Mouse (Mus musculus) liver, embryonic 16.5 days (tissue): ENCODE measurements at regions not wholly inside any gene's neighbourhood (a gene's known extent, or its start where the extent isn't known, plus 50 kb on each side); places are given as distances from the start of the nearest gene placed in this dataset.

Experiments
- ATAC-seq: fragments of 200-750 bp; cut with Nextera tagmentation; 2 replicates; pipeline ENCODE4 v1.8.0; 2017; ENCODE audit warnings: low read depth, mild to moderate bottlenecking, moderate number of reproducible peaks, moderate library complexity
- H3K27ac ChIP-seq: fragments of 300-500 bp; sonication (generic); 2 replicates; pipeline ENCODE4 v1.5.1; 2014; ENCODE audit warnings: mild to moderate bottlenecking, low read length
- H3K27me3 ChIP-seq: fragments of 300-500 bp; sonication (generic); 2 replicates; pipeline ENCODE4 v1.6.1; 2014; ENCODE audit warnings: low read depth, low read length, mixed read lengths; ENCODE audit not compliant: control insufficient read depth, insufficient read depth
- H3K36me3 ChIP-seq: fragments of 300-500 bp; sonication (generic); 2 replicates; pipeline ENCODE4 v1.6.1; 2014; ENCODE audit warnings: mild to moderate bottlenecking; ENCODE audit not compliant: control insufficient read depth, insufficient read depth
- H3K4me1 ChIP-seq: fragments of 300-500 bp; sonication (generic); 2 replicates; pipeline ENCODE4 v1.6.1; 2014; ENCODE audit warnings: low read depth, low read length, mixed read lengths; ENCODE audit not compliant: control insufficient read depth
- H3K4me2 ChIP-seq: fragments of 300-500 bp; sonication (generic); 2 replicates; pipeline ENCODE4 v1.6.1; 2014; ENCODE audit warnings: low read depth, low read length, mixed read lengths
- H3K4me3 ChIP-seq: fragments of 300-500 bp; sonication (generic); 2 replicates; pipeline ENCODE4 v1.5.1; 2014; ENCODE audit warnings: low read depth, mild to moderate bottlenecking, low read length
- H3K9ac ChIP-seq: fragments of 300-500 bp; sonication (generic); 2 replicates; pipeline ENCODE4 v1.6.1; 2014; ENCODE audit warnings: low read depth, low read length
- H3K9me3 ChIP-seq: fragments of 300-500 bp; sonication (generic); replicated peaks from 2 replicates; pipeline ENCODE4 v1.6.1; 2016; ENCODE audit warnings: low read length; ENCODE audit not compliant: control insufficient read depth
- WGBS: fragments of 180-500 bp; shearing (Covaris S2); extraction: QIAGEN DNeasy Blood & Tissue Kit; methylation state at CpG from one replicate; pipeline ENCODE4 v1.1.7; 2014; ENCODE audit not compliant: insufficient replicate concordance; 5-methylcytosine and 5-hydroxymethylcytosine counted together

DNA sequence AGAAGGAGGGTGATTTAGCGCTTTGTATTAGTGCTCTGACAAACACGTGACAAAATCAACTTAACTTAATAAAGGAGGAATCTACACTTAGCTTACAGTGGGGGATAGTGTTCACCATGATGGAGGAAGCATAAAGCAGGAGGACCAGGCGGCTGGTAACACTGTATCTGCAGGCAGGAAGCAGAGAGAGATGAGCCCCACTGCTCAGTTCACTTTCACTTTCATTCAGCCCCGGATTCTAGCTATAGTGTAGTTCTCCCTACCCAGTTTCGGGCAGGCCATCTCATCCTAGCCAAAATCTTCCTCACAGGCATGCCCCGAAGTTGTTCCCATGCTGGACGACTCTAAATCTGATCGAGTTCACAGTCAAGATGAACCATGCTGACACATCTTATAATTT, 71.3 kb upstream of the Ado start:
- H3K27ac ChIP-seq = no peak overlapping the region
- H3K4me2 ChIP-seq = no peak overlapping the region
- no peaks in the 10 kb centered on the region for H3K36me3 ChIP-seq
- no peaks in the 10 kb centered on the region for H3K27me3 ChIP-seq
- H3K9ac ChIP-seq = no peak overlapping the region
- H3K9me3 ChIP-seq = no peaks in the 10 kb centered on the region
- WGBS = 48% methylated on average over 8 of the region's 8 CpGs
- no peaks in the 10 kb centered on the region for H3K4me1 ChIP-seq
- no peak for ATAC-seq
- no peak overlapping the region for H3K4me3 ChIP-seq

DNA sequence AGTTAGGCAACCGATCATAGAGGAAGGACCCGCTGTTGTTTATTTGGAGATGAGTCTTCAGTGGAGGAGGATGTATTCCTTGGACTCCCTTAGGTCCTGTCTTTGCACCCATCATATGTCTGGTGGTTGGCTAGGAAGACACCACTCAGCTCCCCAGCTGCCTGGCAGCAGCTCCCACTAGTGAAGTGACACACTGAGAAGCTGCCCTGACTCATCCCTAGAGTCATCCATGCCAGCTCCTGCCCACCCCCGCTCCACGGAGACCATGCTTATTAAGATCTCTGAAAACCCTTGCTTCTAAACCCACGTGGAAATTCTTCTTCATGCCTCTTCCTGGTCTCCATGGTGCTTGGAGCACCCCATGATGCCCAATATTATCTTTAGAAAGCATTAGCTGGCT, 69.4 kb upstream of the Ado start:
- no peak overlapping the region for H3K27ac ChIP-seq

DNA sequence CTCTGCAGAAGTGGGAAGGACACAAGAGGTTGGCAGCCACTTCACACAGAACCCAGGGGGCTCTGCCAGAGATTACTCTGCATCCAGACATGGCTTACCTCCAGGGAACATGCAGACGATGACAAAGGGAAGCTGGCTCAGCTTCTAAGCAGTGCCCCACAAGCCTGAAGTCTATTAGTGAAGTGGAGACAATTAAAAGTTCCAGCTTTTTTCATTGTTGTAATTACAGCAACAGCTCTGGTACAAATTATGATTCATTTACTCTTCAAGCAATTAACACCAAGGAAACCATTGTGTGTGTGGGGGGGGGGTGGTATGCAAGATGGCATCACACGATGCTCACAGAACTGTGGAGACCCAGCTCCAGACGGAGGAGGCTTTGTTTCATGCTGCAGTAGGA, 66.3 kb upstream of the Ado start:
- Histone ChIP-seq H3K4me3 (no peak overlapping the region), H3K9me3 (no peaks in the 10 kb centered on the region), H3K27me3 (no peaks in the 10 kb centered on the region), H3K9ac (no peak overlapping the region), H3K36me3 (no peaks in the 10 kb centered on the region), H3K4me1 (no peaks in the 10 kb centered on the region), H3K4me2 (no peak overlapping the region), H3K27ac (no peak overlapping the region)
- WGBS = 52% methylated on average over 3 of the region's 3 CpGs
- ATAC-seq = no peak

More for the DNA sequence above, 69.4 kb upstream of the Ado start:
- Histone ChIP-seq H3K27me3 (no peaks in the 10 kb centered on the region), H3K9me3 (no peaks in the 10 kb centered on the region), H3K36me3 (no peaks in the 10 kb centered on the region), H3K4me3 (no peak overlapping the region), H3K4me2 (no peak overlapping the region), H3K4me1 (no peaks in the 10 kb centered on the region), H3K9ac (no peak overlapping the region)
- 65% methylated on average over 5 of the region's 5 CpGs for WGBS
- no peak for ATAC-seq

DNA sequence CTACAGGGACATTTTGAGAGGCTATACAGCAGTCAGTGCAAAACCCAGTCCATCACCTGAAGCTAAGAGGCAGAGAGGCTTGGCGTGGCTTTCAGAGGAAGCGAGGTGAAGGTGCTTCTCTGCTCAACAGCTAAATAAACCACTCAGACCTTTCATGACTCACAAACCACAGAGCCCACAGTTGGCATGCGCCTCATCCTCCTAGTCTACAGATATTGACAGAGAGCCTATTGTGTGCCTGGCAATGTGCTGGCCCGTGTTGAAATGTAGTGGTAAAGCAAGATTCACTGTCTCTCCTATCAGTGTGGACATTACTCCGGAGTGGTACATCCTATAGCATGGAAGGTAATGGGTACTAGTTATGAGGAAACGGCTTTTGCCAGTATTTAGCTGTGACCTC, 61.9 kb upstream of the Ado start:
- Histone ChIP-seq H3K4me3 (no peak overlapping the region), H3K9ac (no peak overlapping the region), H3K4me1 (no peaks in the 10 kb centered on the region), H3K27ac (no peak overlapping the region), H3K36me3 (no peaks in the 10 kb centered on the region), H3K27me3 (no peaks in the 10 kb centered on the region), H3K4me2 (no peak overlapping the region), H3K9me3 (no peaks in the 10 kb centered on the region)
- WGBS = 45% methylated on average over 6 of the region's 6 CpGs
- ATAC-seq = no peak

DNA sequence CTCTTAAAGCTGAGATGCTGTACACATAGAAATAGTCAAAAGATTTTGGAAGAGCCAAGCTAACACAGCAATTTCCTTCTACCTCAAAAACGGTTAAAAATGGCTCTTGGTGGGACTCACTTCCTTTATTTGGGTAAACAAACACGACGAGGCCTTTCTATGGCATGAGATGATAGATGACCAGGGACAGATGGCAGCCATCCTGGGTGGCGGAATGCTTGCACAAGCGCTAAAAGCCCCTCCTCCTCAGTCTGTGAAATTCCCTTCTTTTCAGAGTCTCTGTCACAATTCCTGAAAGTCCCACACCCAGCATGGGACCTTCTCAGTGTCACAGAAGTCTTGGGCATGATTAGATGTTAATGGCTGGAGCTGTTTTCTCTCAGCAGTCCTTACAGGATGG, 59.3 kb upstream of the Ado start:
- no peak for ATAC-seq
- H3K27me3 ChIP-seq = no peaks in the 10 kb centered on the region
- WGBS = 19% methylated on average over 5 of the region's 5 CpGs
- no peak overlapping the region for H3K4me3 ChIP-seq
- no peak overlapping the region for H3K27ac ChIP-seq
- no peak overlapping the region for H3K4me2 ChIP-seq
- no peaks in the 10 kb centered on the region for H3K9me3 ChIP-seq
- no peaks in the 10 kb centered on the region for H3K36me3 ChIP-seq
- H3K9ac ChIP-seq = no peak overlapping the region
- no peaks in the 10 kb centered on the region for H3K4me1 ChIP-seq

DNA sequence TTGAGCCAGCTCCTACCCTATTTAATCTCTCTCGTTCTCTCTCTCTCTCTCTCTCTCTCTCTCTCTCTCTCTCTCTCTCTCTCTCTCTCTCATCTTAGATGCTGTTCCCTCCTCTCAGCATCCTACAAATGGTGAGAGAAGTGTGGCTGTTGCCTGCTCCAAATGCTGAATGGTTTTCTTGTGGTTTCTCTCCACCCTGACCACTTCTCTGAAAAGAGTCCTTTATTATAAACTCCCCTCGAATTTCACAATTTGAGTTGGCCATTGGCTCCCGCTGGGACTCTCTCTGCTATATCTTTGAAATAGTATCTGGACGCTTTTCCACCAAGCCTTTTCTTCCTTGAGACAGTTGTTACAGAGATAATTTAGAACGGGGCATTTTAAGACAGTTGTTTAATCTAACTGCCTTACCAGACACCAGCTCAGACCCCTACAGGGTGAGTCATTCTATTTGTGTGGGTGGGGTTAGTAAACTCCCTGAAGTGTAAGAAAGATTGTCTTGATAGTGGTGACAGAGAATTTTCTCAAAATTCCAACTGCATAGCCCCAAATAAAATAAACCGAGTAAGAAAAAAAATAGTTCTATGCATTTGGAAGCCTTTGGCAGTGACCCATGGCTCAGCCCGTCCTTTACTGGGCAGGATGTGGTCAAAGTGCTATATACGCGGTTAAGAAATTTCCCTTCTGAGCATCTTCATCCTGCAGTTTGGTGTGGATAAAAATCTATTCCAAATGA, 58.7 kb upstream of the Ado start:
- Histone ChIP-seq H3K4me2 (no peak overlapping the region), H3K27me3 (no peaks in the 10 kb centered on the region), H3K9ac (no peak overlapping the region), H3K27ac (no peak overlapping the region), H3K4me1 (no peaks in the 10 kb centered on the region), H3K9me3 (no peaks in the 10 kb centered on the region), H3K36me3 (no peaks in the 10 kb centered on the region), H3K4me3 (no peak overlapping the region)
- 22% methylated on average over 9 of the region's 9 CpGs for WGBS
- ATAC-seq = no peak

DNA sequence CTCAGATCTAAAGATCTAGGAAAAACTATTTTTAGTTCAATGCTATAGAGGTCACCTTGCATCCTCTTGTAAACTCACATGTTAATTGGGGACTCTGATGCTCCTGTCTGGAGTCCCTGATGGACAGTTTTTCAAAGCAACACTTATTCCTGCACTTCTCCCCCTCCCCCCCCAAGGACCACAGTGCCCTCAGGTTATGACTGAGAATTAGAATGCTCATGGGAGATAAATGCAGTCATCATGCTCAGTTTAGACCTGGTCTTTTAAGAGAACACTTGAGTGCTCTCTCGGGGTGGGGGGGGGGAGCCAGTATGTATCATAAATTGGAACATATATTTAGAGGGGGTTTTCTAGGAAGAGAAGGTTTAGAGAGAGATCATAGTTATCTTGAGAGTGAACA, 58.0 kb upstream of the Ado start:
- Histone ChIP-seq H3K4me1 (no peaks in the 10 kb centered on the region), H3K9me3 (no peaks in the 10 kb centered on the region), H3K4me2 (no peak overlapping the region), H3K9ac (no peak overlapping the region), H3K27ac (no peak overlapping the region), H3K4me3 (no peak overlapping the region), H3K27me3 (no peaks in the 10 kb centered on the region), H3K36me3 (no peaks in the 10 kb centered on the region)
- 43% methylated on average over 1 of the region's 1 CpGs for WGBS
- ATAC-seq = no peak

DNA sequence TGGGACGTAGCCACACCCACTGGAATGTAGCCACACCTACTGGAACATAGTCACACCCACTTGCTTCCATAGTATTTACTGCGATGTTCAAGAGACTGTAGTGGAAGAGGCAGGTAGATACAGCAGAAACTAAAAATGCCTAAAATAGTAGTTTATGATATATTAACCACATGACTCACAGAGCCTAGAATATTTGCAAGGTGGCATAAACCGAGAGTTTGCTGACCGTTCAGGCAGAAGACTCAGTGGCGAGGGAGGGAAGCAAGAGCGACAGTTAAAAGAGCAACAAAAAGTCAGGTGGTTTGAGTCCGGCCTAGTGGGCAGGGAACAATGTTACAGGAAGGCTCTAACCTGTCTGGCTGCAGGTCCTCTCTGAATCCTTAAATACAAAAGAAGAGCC, 50.6 kb upstream of the Ado start:
- Histone ChIP-seq H3K9me3 (no peaks in the 10 kb centered on the region), H3K9ac (no peak overlapping the region), H3K4me1 (no peaks in the 10 kb centered on the region), H3K4me2 (no peak overlapping the region), H3K27me3 (no peaks in the 10 kb centered on the region), H3K27ac (no peak overlapping the region), H3K4me3 (no peak overlapping the region), H3K36me3 (no peaks in the 10 kb centered on the region)
- 78% methylated on average over 7 of the region's 7 CpGs for WGBS
- no peak for ATAC-seq

DNA sequence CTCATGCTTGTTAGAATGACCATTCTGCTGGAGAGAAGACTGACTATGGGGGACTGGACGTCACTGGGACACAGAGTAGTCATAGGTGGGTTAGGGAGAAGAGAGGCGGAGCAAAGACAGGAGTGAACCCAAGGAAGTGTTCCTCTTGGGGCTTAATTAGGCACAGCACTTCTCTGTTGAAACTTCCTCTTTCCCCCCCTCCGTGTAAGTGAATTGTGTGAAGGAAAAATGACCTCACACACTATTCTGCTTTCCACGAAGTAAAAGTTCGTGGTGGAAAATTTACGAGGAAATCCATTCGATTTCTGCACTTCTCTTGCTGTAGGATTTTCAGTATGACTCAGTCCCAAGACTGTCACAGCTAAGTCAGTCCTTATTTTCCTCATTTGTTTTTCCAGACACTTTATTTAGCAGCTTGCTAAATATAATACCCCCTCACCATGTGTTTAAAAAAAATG, 49.9 kb upstream of the Ado start:
- WGBS = 27% methylated on average over 7 of the region's 7 CpGs
- Histone ChIP-seq H3K27me3 (no peaks in the 10 kb centered on the region), H3K4me2 (no peak overlapping the region), H3K27ac (no peak overlapping the region), H3K9ac (no peak overlapping the region), H3K4me3 (no peak overlapping the region), H3K4me1 (no peaks in the 10 kb centered on the region), H3K36me3 (no peaks in the 10 kb centered on the region), H3K9me3 (no peaks in the 10 kb centered on the region)
- ATAC-seq = no peak
